Mouse (Mus musculus) erythroblast, embryonic 14.5 days (primary cell): ENCODE measurements around the gene Gm1673. TPM values are rescaled to one million over a fixed set of nuclear protein-coding genes. Genes with fewer than 3 reads are reported as not detected.

Source experiments
- H3K27me3 ChIP-seq: 2 replicates; pipeline ENCODE4 v1.6.1; 2012; ENCODE audit warnings: inconsistent platforms; ENCODE audit not compliant: control insufficient read depth
- H3K36me3 ChIP-seq: 2 replicates; pipeline ENCODE4 v1.6.1; 2012; ENCODE audit warnings: mild to moderate bottlenecking, inconsistent platforms; ENCODE audit not compliant: control insufficient read depth
- H3K4me1 ChIP-seq: 2 replicates; pipeline ENCODE4 v1.6.1; 2012; ENCODE audit warnings: inconsistent platforms; ENCODE audit not compliant: control insufficient read depth
- H3K4me3 ChIP-seq: replicated peaks from 2 replicates; pipeline ENCODE3; 2012; ENCODE audit warnings: moderate library complexity, mild to moderate bottlenecking, inconsistent platforms
- H3K9me3 ChIP-seq: 2 replicates; pipeline ENCODE4 v1.6.1; 2012; ENCODE audit warnings: low read length, inconsistent platforms, mixed read lengths; ENCODE audit not compliant: control insufficient read depth
- GATA1 ChIP-seq: IDR thresholded peaks from 2 replicates; pipeline ENCODE4 v1.6.1; 2012; ENCODE audit warnings: low read length, inconsistent platforms, mixed read lengths
- TAL1 ChIP-seq: IDR thresholded peaks from 3 replicates; pipeline ENCODE4 v1.6.1; 2012; ENCODE audit warnings: low read length, inconsistent platforms, mixed read lengths
- polyA plus RNA-seq: library from polyadenylated mRNA; stranded (reverse); fragments of >175 nt; gene quantifications from 2 replicates; pipeline ENCODE4 v1.2.3, GENCODE M21; 2012

The Gm1673 gene
- polyA plus RNA-seq, 1 experiment, result not detected

- Histone ChIP-seq H3K4me3 (peak within 1 kb of the TSS; percentile 32), H3K9me3 (peaks cover 3% of the 10 kb centered on the region; the same call in 1 of the 2 replicates), H3K4me1 (no peaks in the 10 kb centered on the region), H3K27me3 (peaks cover 71% of the 10 kb centered on the region), H3K36me3 (no peaks in the 10 kb centered on the region)
- TF ChIP-seq GATA1, result no peak
- no peak for TF ChIP-seq TAL1
Observed at GRCm38 (mm10) chr5:33995843-33996693, 12.8 kb downstream of the Gm1673 start, which contains the start of gene Nat8l. TSS of gene Nat8l (plus strand) at chr5:33995984.

DNA sequence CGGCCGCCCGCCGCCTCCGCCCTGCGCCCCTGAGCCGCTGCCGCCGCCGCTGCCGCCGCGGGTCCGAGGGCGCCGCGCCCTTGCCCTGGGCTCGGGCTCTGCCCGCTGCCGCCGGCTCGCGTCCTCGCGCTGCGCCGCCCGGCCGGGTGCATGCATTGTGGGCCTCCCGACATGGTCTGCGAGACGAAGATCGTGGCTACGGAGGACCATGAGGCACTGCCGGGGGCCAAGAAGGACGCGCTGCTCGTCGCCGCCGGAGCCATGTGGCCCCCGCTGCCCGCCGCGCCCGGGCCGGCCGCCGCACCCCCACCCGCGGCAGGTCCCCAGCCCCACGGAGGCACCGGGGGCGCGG is 13.4 kb downstream of the Gm1673 start:
- Histone ChIP-seq H3K4me3 (no peak overlapping the region), H3K36me3 (no peaks in the 10 kb centered on the region), H3K4me1 (no peaks in the 10 kb centered on the region), H3K9me3 (peaks cover 3% of the 10 kb centered on the region; the same call in 1 of the 2 replicates), H3K27me3 (peaks cover 71% of the 10 kb centered on the region)
- TF ChIP-seq TAL1 (no peak), GATA1 (no peak)

GRCm38 (mm10) chr5:33997051-33997741 is 14.0 kb downstream of the Gm1673 start:
- Histone ChIP-seq H3K9me3 (peaks cover 3% of the 10 kb centered on the region; the same call in 1 of the 2 replicates), H3K4me1 (no peaks in the 10 kb centered on the region), H3K27me3 (peaks cover 70% of the 10 kb centered on the region), H3K36me3 (no peaks in the 10 kb centered on the region), H3K4me3 (no peak overlapping the region)
- TF ChIP-seq GATA1 (no peak), TAL1 (no peak)

DNA sequence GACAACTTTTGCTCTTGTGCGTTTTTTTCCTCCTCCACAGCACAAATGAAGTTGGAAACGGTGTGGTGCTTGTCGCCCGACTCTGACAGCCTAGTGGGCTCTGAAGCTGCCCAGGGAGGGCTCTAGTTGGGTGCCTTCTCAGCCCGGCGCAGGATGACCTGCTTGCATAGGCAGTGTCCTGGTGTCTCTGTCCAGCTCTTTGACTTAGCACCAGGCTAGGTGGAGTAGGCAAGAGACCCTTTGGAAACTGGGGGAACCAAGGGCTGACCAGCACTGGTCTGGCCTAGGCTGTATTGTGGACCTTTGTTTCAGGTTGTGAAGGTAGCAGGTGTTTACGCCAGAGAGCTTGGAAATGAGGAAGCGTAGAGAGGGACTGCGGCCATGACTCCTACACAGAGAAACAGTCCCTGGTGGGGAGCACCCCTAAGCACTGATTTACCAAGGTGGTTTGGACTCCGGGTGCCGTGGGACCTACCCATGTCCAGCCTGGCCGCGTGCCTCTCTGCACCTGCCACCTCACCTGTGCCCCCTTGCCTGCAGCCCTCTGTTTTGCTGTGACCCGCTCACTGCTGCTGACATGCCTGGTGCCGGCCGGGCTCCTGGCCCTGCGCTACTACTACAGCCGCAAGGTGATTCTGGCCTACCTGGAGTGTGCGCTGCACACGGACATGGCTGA is 14.7 kb downstream of the Gm1673 start:
- Histone ChIP-seq H3K36me3 (no peaks in the 10 kb centered on the region), H3K4me1 (no peaks in the 10 kb centered on the region), H3K4me3 (no peak overlapping the region), H3K27me3 (peaks cover 67% of the 10 kb centered on the region), H3K9me3 (peaks cover 3% of the 10 kb centered on the region; the same call in 1 of the 2 replicates)
- TF ChIP-seq TAL1, result no peak
- TF ChIP-seq GATA1, result no peak

GRCm38 (mm10) chr5:33998505-33998877 is 15.3 kb downstream of the Gm1673 start:
- peaks cover 67% of the 10 kb centered on the region for H3K27me3 ChIP-seq
- H3K4me1 ChIP-seq, result no peaks in the 10 kb centered on the region
- no peaks in the 10 kb centered on the region for H3K36me3 ChIP-seq
- peaks cover 3% of the 10 kb centered on the region; the same call in 1 of the 2 replicates for H3K9me3 ChIP-seq
- no peak for TF ChIP-seq GATA1
- H3K4me3 ChIP-seq, result no peak overlapping the region

DNA sequence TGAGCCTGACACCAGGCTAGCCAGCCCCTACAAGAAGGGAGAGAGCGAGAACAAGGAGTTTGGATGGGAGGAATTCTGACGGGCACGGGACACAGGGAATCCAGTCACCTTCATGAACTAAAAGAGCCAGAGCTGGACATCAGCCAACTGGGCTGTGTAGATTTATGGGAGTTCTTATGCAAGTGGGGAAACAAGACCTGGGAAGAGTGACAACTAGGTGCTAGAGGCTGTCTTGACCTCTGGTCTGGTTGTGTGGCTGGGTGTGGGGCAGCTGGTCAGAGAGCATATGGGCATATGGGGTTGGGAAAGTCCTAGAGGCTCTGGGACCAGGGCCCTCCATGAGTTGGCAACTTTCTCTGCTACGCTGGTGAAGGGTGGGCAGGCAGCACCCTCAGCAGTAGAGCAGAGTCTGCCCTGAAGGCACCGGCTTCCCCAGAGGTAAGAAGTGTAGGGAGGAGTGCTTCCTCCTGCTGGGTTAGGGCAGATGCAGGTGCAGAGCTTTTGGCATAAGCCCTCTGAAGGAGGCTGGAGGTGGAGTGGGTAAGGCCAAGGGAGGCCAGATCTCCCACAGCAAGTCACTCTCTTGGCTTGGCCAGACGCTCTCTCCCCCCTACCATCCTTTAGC is 16.3 kb downstream of the Gm1673 start:
- Histone ChIP-seq H3K9me3 (peaks cover 3% of the 10 kb centered on the region; the same call in 1 of the 2 replicates), H3K27me3 (peaks cover 60% of the 10 kb centered on the region), H3K36me3 (no peaks in the 10 kb centered on the region), H3K4me3 (no peak overlapping the region), H3K4me1 (no peaks in the 10 kb centered on the region)
- TF ChIP-seq TAL1, result no peak
- TF ChIP-seq GATA1, result no peak

DNA sequence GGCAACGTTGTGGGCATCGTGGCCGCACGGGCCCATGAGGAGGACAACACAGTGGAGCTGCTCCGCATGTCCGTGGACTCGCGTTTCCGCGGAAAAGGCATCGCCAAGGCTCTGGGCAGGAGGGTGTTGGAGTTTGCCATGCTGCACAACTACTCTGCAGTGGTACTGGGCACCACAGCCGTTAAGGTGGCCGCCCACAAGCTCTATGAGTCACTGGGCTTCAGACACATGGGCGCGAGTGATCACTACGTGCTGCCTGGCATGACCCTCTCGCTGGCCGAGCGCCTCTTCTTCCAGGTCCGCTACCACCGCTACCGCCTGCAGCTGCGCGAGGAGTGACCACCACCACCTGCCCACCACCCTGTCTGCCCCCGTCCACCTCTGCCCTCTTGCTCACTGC is 17.6 kb downstream of the Gm1673 start:
- Histone ChIP-seq H3K9me3 (peaks cover 1% of the 10 kb centered on the region; the same call in 1 of the 2 replicates), H3K36me3 (no peaks in the 10 kb centered on the region), H3K4me1 (no peaks in the 10 kb centered on the region), H3K27me3 (peaks cover 48% of the 10 kb centered on the region), H3K4me3 (no peak overlapping the region)
- TF ChIP-seq TAL1 (no peak), GATA1 (no peak)

GRCm38 (mm10) chr5:34001401-34001800 is 18.2 kb downstream of the Gm1673 start:
- H3K9me3 ChIP-seq, result no peaks in the 10 kb centered on the region; the same call in 1 of the 2 replicates
- no peak overlapping the region for H3K4me3 ChIP-seq
- TF ChIP-seq GATA1 (no peak), TAL1 (no peak)
- H3K27me3 ChIP-seq, result peaks cover 42% of the 10 kb centered on the region
- H3K36me3 ChIP-seq, result no peaks in the 10 kb centered on the region
- H3K4me1 ChIP-seq, result no peaks in the 10 kb centered on the region

DNA sequence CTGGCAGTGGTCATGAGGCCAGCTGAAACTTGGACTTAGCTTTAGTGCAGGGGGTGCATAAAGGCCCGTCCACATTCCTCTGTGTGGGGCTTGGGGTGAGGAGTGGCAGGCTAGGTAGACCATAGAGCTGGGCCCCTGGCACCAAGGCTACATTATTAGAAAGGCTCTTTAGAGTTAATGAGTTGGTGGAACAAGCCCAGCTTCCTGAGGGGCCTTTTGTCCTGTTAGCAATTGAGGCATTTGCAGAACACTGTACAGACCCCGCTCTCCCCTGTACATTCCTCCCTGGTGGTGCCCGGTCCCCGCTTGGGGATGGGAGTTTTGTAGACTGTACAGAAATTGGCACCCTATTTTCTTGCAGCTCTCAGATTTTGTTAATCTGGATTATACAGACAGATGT is 19.4 kb downstream of the Gm1673 start:
- no peaks in the 10 kb centered on the region for H3K36me3 ChIP-seq
- TF ChIP-seq GATA1, result no peak
- no peak for TF ChIP-seq TAL1
- peaks cover 30% of the 10 kb centered on the region for H3K27me3 ChIP-seq
- no peaks in the 10 kb centered on the region for H3K9me3 ChIP-seq
- H3K4me1 ChIP-seq, result no peaks in the 10 kb centered on the region
- no peak overlapping the region for H3K4me3 ChIP-seq
